Mouse (Mus musculus): ENCODE measurements at regions not wholly inside any gene's neighbourhood (a gene's known extent, or its start where the extent isn't known, plus 50 kb on each side); places are given as distances from the start of the nearest gene placed in this dataset.
A peak's percentile ranks its signal among the peaks of the same experiment; 100 is the strongest.

DNA sequence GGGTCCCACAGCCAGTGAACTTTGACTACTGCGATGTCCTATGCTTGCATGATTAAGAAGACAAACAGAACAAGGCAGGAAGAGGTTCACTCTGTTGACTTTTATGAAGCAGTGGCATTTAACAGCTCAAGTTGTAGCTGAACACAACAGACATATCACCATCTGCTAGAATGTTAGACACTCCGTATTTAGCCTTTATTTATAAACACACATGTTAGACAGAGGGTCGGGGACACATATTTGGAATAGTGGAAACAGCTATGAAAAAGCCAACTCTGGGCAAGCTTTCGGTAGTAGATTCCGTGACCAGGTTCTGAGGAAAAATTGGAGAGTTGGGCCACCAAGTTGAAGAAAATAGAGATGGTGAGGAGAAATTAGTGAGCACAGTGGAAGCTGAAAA, 775.6 kb upstream of the Fam98a start:
- DNase-seq = no peak

DNA sequence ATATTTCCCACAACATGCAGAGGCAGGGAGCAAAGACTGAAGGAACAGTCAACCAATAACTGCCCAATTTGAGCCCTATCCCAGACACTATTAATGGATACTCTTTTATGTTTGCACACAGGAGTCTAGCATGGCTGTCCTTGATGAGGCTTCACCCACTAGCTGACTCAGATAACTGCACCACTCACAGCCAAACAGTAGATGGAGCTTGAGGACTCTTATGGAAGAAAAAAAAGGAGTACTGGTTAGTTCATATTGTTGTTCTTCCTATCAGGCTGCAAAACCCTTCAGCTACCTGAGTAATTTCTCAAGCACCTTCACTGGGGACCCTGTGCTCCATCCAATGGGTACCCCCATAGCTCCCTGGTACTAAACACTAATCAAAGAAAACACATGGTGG, 742.9 kb upstream of the Fam98a start:
- peak; percentile 15 for DNase-seq
